ENCODE assay signal across 7 mouse cellular contexts in the genomic region with DNA sequence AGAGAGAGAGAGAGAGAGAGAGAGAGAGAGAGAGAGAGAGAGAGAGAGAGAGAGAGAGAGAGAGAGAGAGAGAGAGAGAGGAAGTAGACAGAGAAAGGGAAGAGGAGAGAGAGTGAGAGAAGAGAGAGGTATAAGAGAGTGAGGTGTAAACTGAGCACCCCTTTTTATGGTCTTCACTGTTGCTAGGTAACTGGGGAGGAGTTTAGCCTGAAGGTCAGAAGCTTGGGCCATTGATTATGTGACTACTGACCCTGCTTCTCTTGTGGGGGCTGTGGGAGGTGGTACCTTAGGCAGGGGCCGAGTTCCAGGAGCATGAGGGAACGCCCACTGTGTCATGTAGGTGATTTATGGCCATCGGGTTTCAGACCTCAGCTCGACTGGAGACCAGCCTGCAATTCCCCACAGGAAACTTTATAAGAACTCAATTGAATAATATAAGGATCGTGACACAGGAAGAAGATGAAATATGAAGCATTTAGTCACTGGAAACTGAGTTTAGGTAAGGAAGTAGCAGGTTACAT.
A peak's percentile ranks its signal among the peaks of the same experiment; 100 is the strongest.
DNase-seq lines count a peak whose midpoint lies in the region; ATAC-seq lines count a peak whose summit lies in the region.
"Not testable (repeated sequence)": the region's sequence is repeated elsewhere in the genome, so short reads cannot be mapped to it uniquely, and the experiment has no call there.

No protein-coding gene starts in this region.

- not testable (repeated sequence) for H3K4me2 ChIP-seq in heart, embryonic 13.5 days; hindbrain, embryonic 15.5 days; limb, embryonic 11.5 days (ENCODE audit: low read depth, severe bottlenecking)
- H3K4me2 ChIP-seq in kidney, embryonic 15.5 days, result peak overlapping the region; percentile 32; the same call in 1 of the 2 replicates

- not testable (repeated sequence) for H3K9ac ChIP-seq in heart, embryonic 13.5 days; hindbrain, embryonic 15.5 days; kidney, embryonic 15.5 days; limb, embryonic 11.5 days (ENCODE audit: low read length)

- WGBS in embryonic facial prominence, embryonic 10.5 days, result 42% methylated on average over 5 of the region's 5 CpGs
- 39% methylated on average over 5 of the region's 5 CpGs for WGBS in heart, embryonic 13.5 days
- 15% methylated on average over 5 of the region's 5 CpGs for WGBS in hindbrain, embryonic 15.5 days
- 7% methylated on average over 5 of the region's 5 CpGs for WGBS in kidney, embryonic 15.5 days
- WGBS in limb, embryonic 11.5 days, result 9% methylated on average over 5 of the region's 5 CpGs

- ATAC-seq in heart, embryonic 13.5 days (ENCODE audit: extremely low read depth, insufficient number of reproducible peaks, low FRiP score, low TSS enrichment), result not testable (repeated sequence)
- 0 out of 2 replicates have a peak, but pooled peaks have one; percentile 15 for ATAC-seq in hindbrain, embryonic 15.5 days (ENCODE audit: low FRiP score, low read depth)
- ATAC-seq in kidney, embryonic 15.5 days (replicated peaks; ENCODE audit: low FRiP score), result peak; percentile 61
- peak; percentile 46; the same call in 1 of the 2 replicates for ATAC-seq in limb, embryonic 11.5 days (ENCODE audit: insufficient number of reproducible peaks, low FRiP score, low TSS enrichment, low read depth)

- not testable (repeated sequence) for H3K27me3 ChIP-seq in embryonic facial prominence, embryonic 10.5 days (replicated peaks; ENCODE audit: low read depth, poor library complexity, severe bottlenecking); heart, embryonic 13.5 days (replicated peaks); hindbrain, embryonic 15.5 days; kidney, embryonic 15.5 days; limb, embryonic 11.5 days (ENCODE audit: control insufficient read depth, insufficient read depth, low read length)

- peak overlapping the region; percentile 66; the same call in 1 of the 2 replicates for H3K27ac ChIP-seq in embryonic facial prominence, embryonic 10.5 days (replicated peaks)
- peak overlapping the region; percentile 86 for H3K27ac ChIP-seq in heart, embryonic 13.5 days (replicated peaks)
- H3K27ac ChIP-seq in hindbrain, embryonic 15.5 days (replicated peaks); kidney, embryonic 15.5 days: not testable (repeated sequence)
- H3K27ac ChIP-seq in limb, embryonic 11.5 days (replicated peaks; ENCODE audit: low read depth, low read length), result peak overlapping the region; percentile 65; the same call in 1 of the 2 replicates

- H3K9me3 ChIP-seq in embryonic facial prominence, embryonic 10.5 days; heart, embryonic 13.5 days; hindbrain, embryonic 15.5 days; kidney, embryonic 15.5 days (replicated peaks); limb, embryonic 11.5 days (ENCODE audit: control insufficient read depth, low read length): not testable (repeated sequence)

- H3K4me3 ChIP-seq in embryonic facial prominence, embryonic 10.5 days; heart, embryonic 13.5 days; hindbrain, embryonic 15.5 days; kidney, embryonic 15.5 days (replicated peaks); limb, embryonic 11.5 days (ENCODE audit: low read depth, low read length): not testable (repeated sequence)

- H3K4me1 ChIP-seq in embryonic facial prominence, embryonic 10.5 days, result peaks cover 21% of the 10 kb centered on the region
- peaks cover 24% of the 10 kb centered on the region for H3K4me1 ChIP-seq in heart, embryonic 13.5 days
- H3K4me1 ChIP-seq in hindbrain, embryonic 15.5 days (replicated peaks); limb, embryonic 11.5 days (ENCODE audit: control insufficient read depth, insufficient read depth, low read length): not testable (repeated sequence)
- H3K4me1 ChIP-seq in kidney, embryonic 15.5 days, result peaks cover 12% of the 10 kb centered on the region

- DNase-seq in embryo, embryonic 10 days (ENCODE audit: low spot score), result peak; percentile 80
- DNase-seq in embryonic facial prominence, embryonic 10.5 days (ENCODE audit: low spot score), result not testable (repeated sequence)
- peak; percentile 63 for DNase-seq in limb, embryonic 11.5 days (ENCODE audit: low spot score)
- DNase-seq in neural tube, embryonic 10.5 days (ENCODE audit: extremely low spot score, low spot score), result peak; percentile 39

- H3K36me3 ChIP-seq in embryonic facial prominence, embryonic 10.5 days (replicated peaks); heart, embryonic 13.5 days; hindbrain, embryonic 15.5 days; kidney, embryonic 15.5 days; limb, embryonic 11.5 days (ENCODE audit: control insufficient read depth, insufficient read depth, low read length): not testable (repeated sequence)
